Mouse (Mus musculus) olfactory bulb, adult 2 months (tissue): ENCODE results near the gene Tmem117.

Experiments used
- CTCF ChIP-seq: fragments of 200-500 bp; IDR thresholded peaks from 2 replicates; pipeline ENCODE4 v1.5.1; 2012; ENCODE audit warnings: low read depth, mild to moderate bottlenecking, low read length, moderate library complexity; ENCODE audit not compliant: insufficient read depth
- POLR2A ChIP-seq: fragments of 200-500 bp; IDR thresholded peaks from 2 replicates; pipeline ENCODE4 v1.6.1; 2012; ENCODE audit warnings: mild to moderate bottlenecking, low read depth, low read length, moderate library complexity; ENCODE audit not compliant: insufficient read depth

GRCm38 (mm10) chr15:94659112-94659437, 30.0 kb downstream of the Tmem117 start:
- no peak for TF ChIP-seq CTCF
- no peak for TF ChIP-seq POLR2A
